Mouse (Mus musculus) midbrain, postnatal 0 days (tissue): ENCODE data around the gene Rrp15. TPM values are rescaled to one million over a fixed set of nuclear protein-coding genes. Genes with fewer than 3 reads are reported as not detected.
A peak's percentile ranks its signal among the peaks of the same experiment; 100 is the strongest.

Experiments used
- ATAC-seq: fragments of 200-750 bp; cut with Nextera tagmentation; 2 replicates; pipeline ENCODE4 v1.8.0; 2017; ENCODE audit warnings: moderate number of reproducible peaks, mild to moderate bottlenecking, moderate TSS enrichment, moderate library complexity; ENCODE audit not compliant: low FRiP score
- DNase-seq: peaks from one replicate; pipeline ENCODE4 v3.0.0-alpha.2; 2015; ENCODE audit warnings: low spot score
- H3K27ac ChIP-seq: fragments of 300-500 bp; sonication (generic); 2 replicates; pipeline ENCODE4 v1.5.1; 2014; ENCODE audit warnings: low read depth, mild to moderate bottlenecking, low read length, mixed read lengths
- H3K27me3 ChIP-seq: fragments of 300-500 bp; sonication (generic); 2 replicates; pipeline ENCODE4 v1.6.1; 2014; ENCODE audit warnings: low read length, control low read depth, mixed read lengths; ENCODE audit not compliant: insufficient read depth
- H3K36me3 ChIP-seq: fragments of 300-500 bp; sonication (generic); 2 replicates; pipeline ENCODE4 v1.6.1; 2014; ENCODE audit warnings: low read length, control low read depth, mixed read lengths; ENCODE audit not compliant: insufficient read depth
- H3K4me1 ChIP-seq: fragments of 300-500 bp; sonication (generic); 2 replicates; pipeline ENCODE4 v1.6.1; 2014; ENCODE audit warnings: mild to moderate bottlenecking, control low read depth, antibody characterized with exemption, low read length, mixed read lengths; ENCODE audit not compliant: insufficient read depth
- H3K4me2 ChIP-seq: fragments of 300-500 bp; sonication (generic); 2 replicates; pipeline ENCODE4 v1.6.1; 2014; ENCODE audit warnings: low read depth, mild to moderate bottlenecking, low read length, mixed read lengths; ENCODE audit not compliant: poor library complexity, severe bottlenecking
- H3K4me3 ChIP-seq: fragments of 300-500 bp; sonication (generic); 2 replicates; pipeline ENCODE4 v1.5.1; 2014; ENCODE audit warnings: low read depth, mild to moderate bottlenecking, low read length, moderate library complexity
- H3K9ac ChIP-seq: fragments of 300-500 bp; sonication (generic); replicated peaks from 2 replicates; pipeline ENCODE4 v1.6.1; 2014; ENCODE audit warnings: mild to moderate bottlenecking, low read length, moderate library complexity, mixed read lengths; ENCODE audit not compliant: poor library complexity, severe bottlenecking
- H3K9me3 ChIP-seq: fragments of 300-500 bp; sonication (generic); 2 replicates; pipeline ENCODE4 v1.6.1; 2016; ENCODE audit warnings: low read length, control low read depth
- CTCF ChIP-seq: IDR thresholded peaks from 2 replicates; pipeline ENCODE4 v1.5.1; 2016; ENCODE audit warnings: antibody characterized with exemption, mild to moderate bottlenecking
- WGBS: fragments of 180-500 bp; shearing (Covaris S2); extraction: QIAGEN DNeasy Blood & Tissue Kit; methylation state at CpG from one replicate; pipeline ENCODE4 v1.1.7; 2014; 5-methylcytosine and 5-hydroxymethylcytosine counted together
- polyA plus RNA-seq: library from polyadenylated mRNA; unstranded; fragments of >200 nt; fragmentation: Nextera tagmentation; extraction: Ambion mirVana; gene quantifications from 2 replicates; pipeline ENCODE4 v1.2.1, GENCODE M21; 2015
- total RNA-seq: library from RNA; depleted of rRNA; stranded (reverse); fragments of >200 nt; gene quantifications from 2 replicates; pipeline ENCODE4 v1.2.3, GENCODE M21; 2014

Rrp15 gene
- total and polyA plus RNA-seq, 2 experiments from 2014 or later = 15.7 to 19.7 TPM

DNA sequence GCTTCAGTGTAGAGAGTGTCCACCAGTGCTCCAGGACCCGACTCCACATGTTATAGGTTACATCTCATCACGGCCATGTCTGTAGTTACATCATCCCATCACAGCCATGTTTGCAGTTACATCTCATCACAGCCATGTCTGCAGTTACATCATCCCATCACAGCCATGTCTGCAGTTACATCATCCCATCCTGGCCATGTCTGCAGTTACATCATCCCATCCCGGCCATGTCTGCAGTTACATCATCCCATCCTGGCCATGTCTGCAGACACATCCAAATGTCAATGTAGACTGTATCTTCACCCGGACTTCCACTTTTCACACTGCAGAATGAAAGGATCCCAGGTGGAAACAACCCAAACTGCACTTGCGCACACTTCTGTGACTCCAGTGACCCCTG lies 13.6 kb downstream of the Rrp15 start:
- Histone ChIP-seq H3K9ac (no peak overlapping the region), H3K4me2 (no peak overlapping the region), H3K9me3 (no peaks in the 10 kb centered on the region), H3K36me3 (peaks cover 35% of the 10 kb centered on the region), H3K4me1 (no peaks in the 10 kb centered on the region), H3K4me3 (no peak overlapping the region), H3K27me3 (no peaks in the 10 kb centered on the region), H3K27ac (no peak overlapping the region)
- DNase-seq (no peak), ATAC-seq (no peak)
- no peak for TF ChIP-seq CTCF
- 96% methylated on average over 5 of the region's 5 CpGs for WGBS

DNA sequence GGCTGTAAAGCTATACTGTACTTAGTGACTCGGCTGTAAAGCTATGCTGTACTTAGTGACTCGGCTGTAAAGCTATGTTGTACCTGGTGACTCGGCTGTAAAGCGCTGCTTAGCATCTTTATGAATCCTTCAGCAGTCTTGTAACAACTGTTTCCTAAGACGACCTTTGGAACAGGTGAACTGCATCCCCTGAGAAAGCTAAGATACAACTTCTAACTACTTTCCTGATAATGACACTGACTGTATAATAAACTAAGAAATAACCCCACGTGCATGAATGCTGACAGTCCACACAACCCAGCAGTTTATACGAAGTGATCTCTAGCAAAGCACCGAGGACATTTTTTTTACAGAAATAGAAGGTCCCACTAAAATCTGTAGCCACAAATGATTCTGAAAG lies 16.1 kb downstream of the Rrp15 start:
- no peak overlapping the region for H3K4me2 ChIP-seq
- H3K36me3 ChIP-seq = peaks cover 27% of the 10 kb centered on the region
- no peaks in the 10 kb centered on the region for H3K9me3 ChIP-seq
- no peak overlapping the region for H3K27ac ChIP-seq
- H3K4me3 ChIP-seq = no peak overlapping the region
- 95% methylated on average over 8 of the region's 8 CpGs for WGBS
- H3K9ac ChIP-seq = no peak overlapping the region
- ATAC-seq (no peak), DNase-seq (no peak)
- H3K4me1 ChIP-seq = no peaks in the 10 kb centered on the region
- TF ChIP-seq CTCF = no peak
- no peaks in the 10 kb centered on the region for H3K27me3 ChIP-seq

DNA sequence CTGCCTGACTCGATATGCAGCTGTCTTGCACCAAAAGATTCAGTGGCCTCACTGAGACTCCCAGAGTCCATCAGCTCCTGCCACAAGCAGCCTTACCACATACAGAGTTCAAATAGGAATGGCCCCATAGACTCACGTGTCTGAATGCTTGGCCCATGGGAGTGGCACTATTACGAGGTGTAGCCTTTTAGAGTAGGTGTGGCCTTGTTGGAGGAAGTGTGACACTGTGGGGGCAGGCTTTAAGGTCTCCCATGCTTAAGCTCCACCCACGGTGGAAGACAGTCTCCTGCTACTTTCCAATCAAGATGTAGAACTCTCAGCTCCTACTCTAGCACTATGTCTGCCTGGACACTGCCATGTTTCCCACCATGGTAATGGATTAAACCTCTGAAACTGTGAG lies 20.4 kb downstream of the Rrp15 start:
- Histone ChIP-seq H3K9ac (no peak overlapping the region), H3K27me3 (no peaks in the 10 kb centered on the region), H3K4me1 (no peaks in the 10 kb centered on the region), H3K9me3 (no peaks in the 10 kb centered on the region), H3K36me3 (no peaks in the 10 kb centered on the region), H3K27ac (no peak overlapping the region), H3K4me3 (no peak overlapping the region), H3K4me2 (no peak overlapping the region)
- 74% methylated on average over 4 of the region's 4 CpGs for WGBS
- no peak for TF ChIP-seq CTCF
- ATAC-seq (no peak), DNase-seq (no peak)

DNA sequence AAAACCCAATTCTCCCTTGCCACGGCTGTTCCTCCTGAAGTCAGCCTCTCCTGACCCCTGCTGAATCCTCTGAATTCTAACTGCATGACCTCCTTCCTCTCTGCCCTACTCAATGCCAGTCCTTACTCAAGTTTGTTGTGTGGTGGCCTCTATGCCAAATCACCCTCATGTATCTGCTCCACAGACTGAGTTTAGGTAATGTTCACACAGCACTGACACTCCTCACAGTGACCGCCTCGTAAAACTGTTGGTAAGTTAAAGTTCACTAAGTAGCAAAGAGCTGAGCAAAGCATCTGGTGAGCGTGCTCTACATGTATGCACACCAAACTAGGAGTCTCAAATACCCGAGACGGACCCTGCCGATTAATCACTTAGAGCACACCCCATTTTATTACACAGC lies 23.0 kb downstream of the Rrp15 start:
- no peak for DNase-seq
- no peak for ATAC-seq
- Histone ChIP-seq H3K4me1 (no peaks in the 10 kb centered on the region), H3K9ac (no peak overlapping the region), H3K27me3 (no peaks in the 10 kb centered on the region), H3K9me3 (no peaks in the 10 kb centered on the region), H3K36me3 (no peaks in the 10 kb centered on the region), H3K4me3 (no peak overlapping the region), H3K4me2 (no peak overlapping the region), H3K27ac (no peak overlapping the region)
- no peak for TF ChIP-seq CTCF
- 81% methylated on average over 7 of the region's 7 CpGs for WGBS

DNA sequence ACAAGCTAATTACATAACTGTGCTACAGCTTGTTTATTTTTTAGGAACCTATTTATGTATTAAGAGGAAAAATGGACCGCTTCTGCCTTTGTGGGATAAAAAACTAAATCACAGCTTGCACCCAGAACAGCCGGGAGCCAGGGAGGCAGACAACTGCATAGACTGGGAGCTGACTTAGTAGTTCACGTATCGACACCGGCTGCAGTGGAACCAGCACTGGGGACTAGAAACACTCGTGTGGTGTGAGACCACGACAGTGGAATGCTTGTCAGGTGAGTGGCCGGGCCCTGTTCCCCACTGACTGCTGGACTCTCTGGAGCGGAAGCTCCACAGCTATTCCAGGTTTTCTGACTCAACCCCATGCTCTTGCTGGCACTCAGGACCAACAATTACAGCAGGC lies 26.9 kb downstream of the Rrp15 start:
- H3K4me1 ChIP-seq = no peaks in the 10 kb centered on the region
- H3K27me3 ChIP-seq = no peaks in the 10 kb centered on the region
- H3K36me3 ChIP-seq = peaks cover 11% of the 10 kb centered on the region
- H3K9me3 ChIP-seq = no peaks in the 10 kb centered on the region
- no peak overlapping the region for H3K4me2 ChIP-seq
- 85% methylated on average over 9 of the region's 9 CpGs for WGBS
- H3K9ac ChIP-seq = no peak overlapping the region
- DNase-seq (no peak), ATAC-seq (no peak)
- H3K4me3 ChIP-seq = no peak overlapping the region
- TF ChIP-seq CTCF = no peak
- H3K27ac ChIP-seq = no peak overlapping the region

DNA sequence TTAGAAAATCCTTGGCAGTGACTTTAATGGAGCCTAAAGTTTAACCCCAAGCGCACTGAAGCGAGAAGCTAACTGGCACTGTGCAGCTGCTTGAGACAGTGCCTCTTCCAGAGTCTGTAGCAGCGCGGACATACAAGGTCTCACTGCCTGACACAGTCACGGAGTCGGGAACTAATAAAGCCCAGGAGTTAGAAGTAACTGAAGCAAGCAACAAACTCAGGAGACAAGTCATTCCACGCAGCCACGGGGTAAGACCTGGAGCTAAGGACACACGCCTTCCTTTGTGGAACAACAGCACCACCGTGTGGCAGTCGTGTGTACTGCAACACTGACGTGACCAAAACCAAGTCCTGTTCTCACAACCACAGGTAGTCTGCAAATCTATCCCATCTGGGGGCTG lies 27.3 kb downstream of the Rrp15 start:
- Histone ChIP-seq H3K9ac (no peak overlapping the region), H3K36me3 (peaks cover 13% of the 10 kb centered on the region), H3K4me3 (no peak overlapping the region), H3K9me3 (no peaks in the 10 kb centered on the region), H3K27me3 (no peaks in the 10 kb centered on the region), H3K4me1 (no peaks in the 10 kb centered on the region), H3K4me2 (no peak overlapping the region), H3K27ac (no peak overlapping the region)
- DNase-seq (peak; percentile 85), ATAC-seq (peak; percentile 63)
- TF ChIP-seq CTCF = peak; percentile 100
- WGBS = 35% methylated on average over 12 of the region's 12 CpGs
